Mouse (Mus musculus): ENCODE results near the gene 9130019O22Rik. TPM values are rescaled to one million over a fixed set of nuclear protein-coding genes. Genes with fewer than 3 reads are reported as not detected.

Gene 9130019O22Rik
- polyA plus RNA-seq, 1 experiment from 2014 or later: 7.2 TPM

GRCm38 (mm10) chr7:127335604-127336003 lies 51.4 kb downstream of the 9130019O22Rik start:
- Histone ChIP-seq H3K27me3 (ENCODE audit: control insufficient read depth, insufficient read depth, low read length) (no peaks in the 10 kb centered on the region), H3K36me3 (ENCODE audit: control insufficient read depth, insufficient read depth, low read length) (no peaks in the 10 kb centered on the region), H3K4me2 (replicated peaks; ENCODE audit: low read depth, low read length) (no peak overlapping the region), H3K9ac (ENCODE audit: low read depth, low read length) (no peak overlapping the region), H3K27ac (ENCODE audit: low read depth, low read length) (no peak overlapping the region), H3K4me1 (ENCODE audit: control insufficient read depth, insufficient read depth, low read length) (no peaks in the 10 kb centered on the region), H3K4me3 (ENCODE audit: low read length) (no peak overlapping the region), H3K9me3 (ENCODE audit: control insufficient read depth, low read length) (no peaks in the 10 kb centered on the region)
- 87% methylated on average over 4 of the region's 4 CpGs for WGBS
- no peak for ATAC-seq (ENCODE audit: low FRiP score, low TSS enrichment)

- no peak overlapping the region for H3K27ac ChIP-seq (ENCODE audit: low read depth, low read length)
- H3K4me2 ChIP-seq (replicated peaks; ENCODE audit: low read depth, low read length): no peak overlapping the region
- no peaks in the 10 kb centered on the region for H3K4me1 ChIP-seq (ENCODE audit: control insufficient read depth, insufficient read depth, low read length)
- H3K36me3 ChIP-seq (ENCODE audit: control insufficient read depth, insufficient read depth, low read length): no peaks in the 10 kb centered on the region
- H3K9me3 ChIP-seq (ENCODE audit: control insufficient read depth, low read length): no peaks in the 10 kb centered on the region
- H3K9ac ChIP-seq (ENCODE audit: low read depth, low read length): no peak overlapping the region
- ATAC-seq (ENCODE audit: low FRiP score, low TSS enrichment): no peak
- WGBS: 84% methylated on average over 6 of the region's 6 CpGs
- H3K4me3 ChIP-seq (ENCODE audit: low read length): no peak overlapping the region
- H3K27me3 ChIP-seq (ENCODE audit: control insufficient read depth, insufficient read depth, low read length): no peaks in the 10 kb centered on the region
Observed at GRCm38 (mm10) chr7:127333240-127333639, 53.7 kb downstream of the 9130019O22Rik start.

Other genes starting within 250 kb of the 9130019O22Rik start
- 0.14 and 0.26 TPM in 2 replicates for gene Spn, start 249.3 kb downstream of the 9130019O22Rik start, polyA plus RNA-seq (2014; fragmentation: Nextera tagmentation; extraction: Ambion mirVana)
- gene Cd2bp2, start 191.1 kb downstream of the 9130019O22Rik start, polyA plus RNA-seq (2014; fragmentation: Nextera tagmentation; extraction: Ambion mirVana): 41.0 and 57.6 TPM in 2 replicates
- 13.5 and 19.7 TPM in 2 replicates for gene Tbc1d10b, start 178.7 kb downstream of the 9130019O22Rik start, polyA plus RNA-seq (2014; fragmentation: Nextera tagmentation; extraction: Ambion mirVana)
- 10.3 and 11.2 TPM in 2 replicates for gene Mylpf, start 178.3 kb downstream of the 9130019O22Rik start, polyA plus RNA-seq (2014; fragmentation: Nextera tagmentation; extraction: Ambion mirVana)
- 23.0 and 26.2 TPM in 2 replicates for gene Zfp553, start 154.1 kb downstream of the 9130019O22Rik start, polyA plus RNA-seq (2014; fragmentation: Nextera tagmentation; extraction: Ambion mirVana)
- 18.5 and 21.6 TPM in 2 replicates for gene Sept1, start 154.0 kb downstream of the 9130019O22Rik start, polyA plus RNA-seq (2014; fragmentation: Nextera tagmentation; extraction: Ambion mirVana)
- 59.3 and 94.9 TPM in 2 replicates for gene Zfp771, start 142.9 kb downstream of the 9130019O22Rik start, polyA plus RNA-seq (2014; fragmentation: Nextera tagmentation; extraction: Ambion mirVana)
- 252 and 290 TPM in 2 replicates for gene Dctpp1, start 126.5 kb downstream of the 9130019O22Rik start, polyA plus RNA-seq (2014; fragmentation: Nextera tagmentation; extraction: Ambion mirVana)
- gene Sephs2, start 113.1 kb downstream of the 9130019O22Rik start, polyA plus RNA-seq (2014; fragmentation: Nextera tagmentation; extraction: Ambion mirVana): 112 and 132 TPM in 2 replicates
- gene Itgal, start 90.9 kb downstream of the 9130019O22Rik start, polyA plus RNA-seq (2014; fragmentation: Nextera tagmentation; extraction: Ambion mirVana): 0.80 and 1.0 TPM in 2 replicates
- 7.0 and 7.6 TPM in 2 replicates for gene Zfp768, start 41.6 kb downstream of the 9130019O22Rik start, polyA plus RNA-seq (2014; fragmentation: Nextera tagmentation; extraction: Ambion mirVana)
- gene Zfp747, start 11.1 kb downstream of the 9130019O22Rik start, polyA plus RNA-seq (2014; fragmentation: Nextera tagmentation; extraction: Ambion mirVana): 5.7 and 8.4 TPM in 2 replicates
- gene E430018J23Rik, start 6.5 kb upstream of the 9130019O22Rik start, polyA plus RNA-seq (2014; fragmentation: Nextera tagmentation; extraction: Ambion mirVana): 5.5 and 8.0 TPM in 2 replicates
- 6.8 and 8.8 TPM in 2 replicates for gene Zfp764, start 19.7 kb upstream of the 9130019O22Rik start, polyA plus RNA-seq (2014; fragmentation: Nextera tagmentation; extraction: Ambion mirVana)
- 26.8 and 27.6 TPM in 2 replicates for gene Zfp688, start 34.9 kb upstream of the 9130019O22Rik start, polyA plus RNA-seq (2014; fragmentation: Nextera tagmentation; extraction: Ambion mirVana)
- gene Zfp689, start 62.0 kb upstream of the 9130019O22Rik start, polyA plus RNA-seq (2014; fragmentation: Nextera tagmentation; extraction: Ambion mirVana): 6.4 and 10.8 TPM in 2 replicates
- 40.9 and 48.4 TPM in 2 replicates for gene Prr14, start 72.4 kb upstream of the 9130019O22Rik start, polyA plus RNA-seq (2014; fragmentation: Nextera tagmentation; extraction: Ambion mirVana)
- gene Fbrs, start 92.0 kb upstream of the 9130019O22Rik start, polyA plus RNA-seq (2014; fragmentation: Nextera tagmentation; extraction: Ambion mirVana): 16.1 and 16.7 TPM in 2 replicates
- gene Srcap, start 124.8 kb upstream of the 9130019O22Rik start, polyA plus RNA-seq (2014; fragmentation: Nextera tagmentation; extraction: Ambion mirVana): 43.0 and 82.3 TPM in 2 replicates
- 25.1 and 25.4 TPM in 2 replicates for gene Gm42715, start 132.4 kb upstream of the 9130019O22Rik start, polyA plus RNA-seq (2014; fragmentation: Nextera tagmentation; extraction: Ambion mirVana)
- gene Tmem265, start 174.2 kb upstream of the 9130019O22Rik start, polyA plus RNA-seq (2014; fragmentation: Nextera tagmentation; extraction: Ambion mirVana): 6.3 and 10.0 TPM in 2 replicates
- gene Phkg2, start 186.2 kb upstream of the 9130019O22Rik start, polyA plus RNA-seq (2014; fragmentation: Nextera tagmentation; extraction: Ambion mirVana): 37.8 and 39.8 TPM in 2 replicates
- 12.7 and 14.5 TPM in 2 replicates for gene Ccdc189, start 201.4 kb upstream of the 9130019O22Rik start, polyA plus RNA-seq (2014; fragmentation: Nextera tagmentation; extraction: Ambion mirVana)
- gene Rnf40, start 201.6 kb upstream of the 9130019O22Rik start, polyA plus RNA-seq (2014; fragmentation: Nextera tagmentation; extraction: Ambion mirVana): 25.5 and 41.5 TPM in 2 replicates
- gene Zfp629, start 228.6 kb upstream of the 9130019O22Rik start, polyA plus RNA-seq (2014; fragmentation: Nextera tagmentation; extraction: Ambion mirVana): 14.0 and 23.5 TPM in 2 replicates